Mouse (Mus musculus): Measurements from ENCODE around the gene Gipc3. TPM values are rescaled to one million over a fixed set of nuclear protein-coding genes. Genes with fewer than 3 reads are reported as not detected.

Gene Gipc3
- total RNA-seq, 2 experiments from 2014 or later = not detected

GRCm38 (mm10) chr10:81290698-81291460 is 52.2 kb downstream of the Gipc3 start:
- ATAC-seq (replicated peaks; ENCODE audit: low FRiP score, poor library complexity, severe bottlenecking) = no peak

GRCm38 (mm10) chr10:81289811-81290210 is 53.3 kb downstream of the Gipc3 start:
- ATAC-seq (replicated peaks; ENCODE audit: low FRiP score, poor library complexity, severe bottlenecking) = no peak

- no peak for ATAC-seq (replicated peaks; ENCODE audit: low FRiP score, poor library complexity, severe bottlenecking)
Measured at GRCm38 (mm10) chr10:81289278-81289677, 53.8 kb downstream of the Gipc3 start.

DNA sequence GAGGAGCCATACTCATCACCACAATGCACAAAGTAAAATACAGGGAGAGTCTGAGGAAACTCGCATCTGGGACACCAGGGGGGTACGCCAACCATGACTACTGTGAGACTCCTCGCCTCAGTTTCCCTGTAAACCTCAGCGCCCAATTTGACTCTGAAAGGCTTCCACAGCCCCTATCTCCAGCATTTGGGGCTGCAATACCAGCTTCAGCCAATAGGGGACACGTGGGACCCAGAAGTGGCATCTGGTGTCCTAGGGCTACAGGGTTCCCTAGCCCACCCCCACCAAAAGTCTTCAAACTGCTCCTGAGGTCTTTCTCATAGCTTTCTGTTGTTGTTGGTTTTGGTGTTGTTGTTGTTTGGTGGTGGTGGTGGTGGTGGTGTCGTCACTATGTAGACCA is 54.5 kb downstream of the Gipc3 start:
- ATAC-seq (replicated peaks; ENCODE audit: low FRiP score, poor library complexity, severe bottlenecking) = no peak

DNA sequence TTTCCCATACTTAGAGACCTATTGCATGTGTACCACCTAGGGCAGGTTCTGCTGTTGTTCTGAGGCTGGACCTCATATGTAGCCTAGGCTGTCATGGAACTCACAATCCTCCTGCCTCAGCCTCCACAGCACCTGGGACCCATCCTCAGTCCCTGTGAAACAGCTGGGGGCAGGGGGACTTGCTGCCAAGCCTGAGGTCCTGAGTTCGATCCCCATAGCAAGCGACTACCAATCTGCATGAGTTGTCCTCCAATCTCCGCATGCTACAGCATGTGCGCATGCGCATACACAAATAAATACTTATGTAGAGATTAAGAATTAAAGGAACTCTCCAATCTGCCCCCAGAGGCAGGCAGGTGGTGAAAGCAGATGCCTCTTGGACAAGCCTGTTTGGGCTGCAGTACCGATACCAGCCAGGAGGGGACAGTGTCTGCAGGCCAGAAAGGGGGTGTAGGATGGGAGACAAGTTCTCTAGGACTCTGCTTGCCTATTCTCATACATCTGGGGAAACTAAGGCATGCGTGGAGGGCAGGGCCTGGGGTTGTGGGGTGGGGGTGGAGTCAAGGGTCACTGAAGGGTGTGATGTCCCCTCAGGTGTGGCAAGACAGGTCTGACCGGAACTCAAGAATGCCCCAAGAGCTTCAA is 55.4 kb downstream of the Gipc3 start:
- ATAC-seq (replicated peaks; ENCODE audit: low FRiP score, poor library complexity, severe bottlenecking) = no peak

DNA sequence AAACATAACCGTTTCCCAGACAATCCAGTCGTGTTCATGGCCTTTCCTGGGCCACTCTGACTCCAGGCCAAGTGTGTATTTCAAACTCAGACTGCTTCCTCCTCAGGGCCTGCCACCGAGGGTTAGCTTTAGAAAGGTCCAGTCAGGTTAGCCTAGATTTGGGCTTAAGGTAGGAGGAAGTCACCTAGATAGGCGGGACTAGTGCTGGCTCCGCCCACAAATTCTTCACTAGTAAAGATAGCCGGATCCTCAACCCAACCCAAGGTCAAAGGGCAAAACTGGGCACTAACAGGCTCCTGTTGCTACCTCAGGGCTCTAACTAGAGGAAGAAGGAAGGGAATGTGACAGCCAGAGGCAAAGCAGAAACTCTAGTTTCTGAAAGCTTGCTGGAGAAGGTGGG is 56.5 kb downstream of the Gipc3 start:
- ATAC-seq (replicated peaks; ENCODE audit: low FRiP score, poor library complexity, severe bottlenecking) = no peak

DNA sequence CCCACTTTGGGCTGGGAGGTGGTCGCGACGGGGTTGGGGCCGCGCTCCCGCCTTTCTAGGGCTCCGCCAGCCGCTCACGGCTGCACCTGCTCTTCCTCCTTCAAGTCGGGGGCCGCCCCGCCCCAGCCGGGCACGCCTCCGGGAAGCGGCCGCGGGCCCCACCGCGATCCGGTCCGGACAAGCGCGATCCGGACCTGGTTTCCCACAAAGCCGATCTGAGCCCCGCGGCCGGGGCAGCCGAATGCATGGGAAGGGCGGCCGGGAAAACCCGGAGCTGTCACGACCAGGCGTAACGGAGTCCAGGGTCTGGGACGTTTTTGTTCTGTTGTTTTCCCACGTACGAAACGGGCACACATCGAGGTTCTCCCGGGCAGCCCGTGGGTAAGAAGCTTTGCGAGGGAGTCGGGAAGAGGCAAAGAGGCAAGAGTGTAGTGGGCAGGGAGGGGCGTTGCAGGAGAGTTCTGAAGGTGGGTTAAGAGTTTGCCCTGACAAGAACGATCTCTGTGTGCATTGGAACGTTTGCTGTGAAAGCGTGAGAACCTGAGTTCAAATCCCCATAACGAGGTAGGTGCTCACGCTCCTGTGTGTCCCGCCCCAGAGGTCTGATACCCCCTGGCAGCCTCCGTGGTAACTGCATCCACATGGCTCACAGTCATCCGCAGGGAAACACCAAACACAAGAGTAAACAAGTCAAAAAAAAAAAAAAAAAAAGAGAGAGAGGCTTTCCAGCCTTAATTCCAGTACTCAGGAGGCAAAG is 57.2 kb downstream of the Gipc3 start:
- ATAC-seq (replicated peaks; ENCODE audit: low FRiP score, poor library complexity, severe bottlenecking) = peak; percentile 64

Other genes starting within 250 kb of the Gipc3 start
Only the 30 nearest of the 33 such genes appear.
- 31.7 and 33.1 TPM in 2 replicates for gene Zbtb7a, start 208.0 kb downstream of the Gipc3 start, total RNA-seq (2015; ENCODE audit: low replicate concordance)
- 23.1 and 33.2 TPM in 2 replicates for gene Zbtb7a, start 208.0 kb downstream of the Gipc3 start, total RNA-seq (2017; ENCODE audit: low replicate concordance)
- gene Pias4, start 175.3 kb downstream of the Gipc3 start, total RNA-seq (2015; ENCODE audit: low replicate concordance) = 24.1 and 27.2 TPM in 2 replicates
- 15.3 and 46.0 TPM in 2 replicates for gene Pias4, start 175.3 kb downstream of the Gipc3 start, total RNA-seq (2017; ENCODE audit: low replicate concordance)
- 267 and 296 TPM in 2 replicates for gene Eef2, start 166.6 kb downstream of the Gipc3 start, total RNA-seq (2015; ENCODE audit: low replicate concordance)
- gene Eef2, start 166.6 kb downstream of the Gipc3 start, total RNA-seq (2017; ENCODE audit: low replicate concordance) = 399 and 622 TPM in 2 replicates
- 5.0 and 5.4 TPM in 2 replicates for gene Dapk3, start 160.3 kb downstream of the Gipc3 start, total RNA-seq (2015; ENCODE audit: low replicate concordance)
- gene Dapk3, start 160.3 kb downstream of the Gipc3 start, total RNA-seq (2017; ENCODE audit: low replicate concordance) = 6.4 and 9.4 TPM in 2 replicates
- not detected in 2 replicates for gene 4930442H23Rik, start 159.4 kb downstream of the Gipc3 start, total RNA-seq (2015; ENCODE audit: low replicate concordance)
- gene 4930442H23Rik, start 159.4 kb downstream of the Gipc3 start, total RNA-seq (2017; ENCODE audit: low replicate concordance) = not detected in 2 replicates
- gene Nmrk2, start 141.2 kb downstream of the Gipc3 start, total RNA-seq (2015; ENCODE audit: low replicate concordance) = not detected in 2 replicates
- gene Nmrk2, start 141.2 kb downstream of the Gipc3 start, total RNA-seq (2017; ENCODE audit: low replicate concordance) = not detected in 2 replicates
- gene Atcay, start 112.4 kb downstream of the Gipc3 start, total RNA-seq (2015; ENCODE audit: low replicate concordance) = not detected in 2 replicates
- 8.3 TPM in 1 of 2 replicates, not detected in the other for gene Atcay, start 112.4 kb downstream of the Gipc3 start, total RNA-seq (2017; ENCODE audit: low replicate concordance)
- gene Zfr2, start 110.1 kb downstream of the Gipc3 start, total RNA-seq (2015; ENCODE audit: low replicate concordance) = not detected in 2 replicates
- gene Zfr2, start 110.1 kb downstream of the Gipc3 start, total RNA-seq (2017; ENCODE audit: low replicate concordance) = not detected in 2 replicates
- gene Matk, start 90.3 kb downstream of the Gipc3 start, total RNA-seq (2015; ENCODE audit: low replicate concordance) = 1.7 and 2.2 TPM in 2 replicates
- gene Matk, start 90.3 kb downstream of the Gipc3 start, total RNA-seq (2017; ENCODE audit: low replicate concordance) = 1.5 and 1.7 TPM in 2 replicates
- 35.2 and 37.5 TPM in 2 replicates for gene Mrpl54, start 76.3 kb downstream of the Gipc3 start, total RNA-seq (2015; ENCODE audit: low replicate concordance)
- gene Mrpl54, start 76.3 kb downstream of the Gipc3 start, total RNA-seq (2017; ENCODE audit: low replicate concordance) = 20.0 and 23.0 TPM in 2 replicates
- not detected in 2 replicates for gene Apba3, start 76.3 kb downstream of the Gipc3 start, total RNA-seq (2015; ENCODE audit: low replicate concordance)
- 14.0 TPM in 1 of 2 replicates, not detected in the other for gene Apba3, start 76.3 kb downstream of the Gipc3 start, total RNA-seq (2017; ENCODE audit: low replicate concordance)
- gene Tjp3, start 51.7 kb downstream of the Gipc3 start, total RNA-seq (2015; ENCODE audit: low replicate concordance) = 3.2 TPM in 1 of 2 replicates, not detected in the other
- 0.23 TPM in 1 of 2 replicates, not detected in the other for gene Tjp3, start 51.7 kb downstream of the Gipc3 start, total RNA-seq (2017; ENCODE audit: low replicate concordance)
- 13.0 and 15.1 TPM in 2 replicates for gene Pip5k1c, start 50.3 kb downstream of the Gipc3 start, total RNA-seq (2015; ENCODE audit: low replicate concordance)
- gene Pip5k1c, start 50.3 kb downstream of the Gipc3 start, total RNA-seq (2017; ENCODE audit: low replicate concordance) = 9.9 and 14.7 TPM in 2 replicates
- gene Cactin, start 22.2 kb downstream of the Gipc3 start, total RNA-seq (2015; ENCODE audit: low replicate concordance) = 8.3 and 10.5 TPM in 2 replicates
- gene Cactin, start 22.2 kb downstream of the Gipc3 start, total RNA-seq (2017; ENCODE audit: low replicate concordance) = 24.7 and 47.1 TPM in 2 replicates
- gene Tbxa2r, start 14.5 kb downstream of the Gipc3 start, total RNA-seq (2015; ENCODE audit: low replicate concordance) = not detected in 2 replicates
- gene Tbxa2r, start 14.5 kb downstream of the Gipc3 start, total RNA-seq (2017; ENCODE audit: low replicate concordance) = 0.90 TPM in 1 of 2 replicates, not detected in the other
- gene Hmg20b, start 7.2 kb upstream of the Gipc3 start, total RNA-seq (2015; ENCODE audit: low replicate concordance) = 49.9 and 58.7 TPM in 2 replicates
- 18.1 and 24.4 TPM in 2 replicates for gene Hmg20b, start 7.2 kb upstream of the Gipc3 start, total RNA-seq (2017; ENCODE audit: low replicate concordance)
- 15.9 and 18.7 TPM in 2 replicates for gene Mfsd12, start 14.2 kb upstream of the Gipc3 start, total RNA-seq (2015; ENCODE audit: low replicate concordance)
- gene Mfsd12, start 14.2 kb upstream of the Gipc3 start, total RNA-seq (2017; ENCODE audit: low replicate concordance) = 29.7 and 33.0 TPM in 2 replicates
- 5.4 and 15.1 TPM in 2 replicates for gene 4930404N11Rik, start 22.6 kb upstream of the Gipc3 start, total RNA-seq (2015; ENCODE audit: low replicate concordance)
- gene 4930404N11Rik, start 22.6 kb upstream of the Gipc3 start, total RNA-seq (2017; ENCODE audit: low replicate concordance) = 12.3 and 14.8 TPM in 2 replicates
- 235 and 246 TPM in 2 replicates for gene Fzr1, start 35.2 kb upstream of the Gipc3 start, total RNA-seq (2015; ENCODE audit: low replicate concordance)
- gene Fzr1, start 35.2 kb upstream of the Gipc3 start, total RNA-seq (2017; ENCODE audit: low replicate concordance) = 247 and 266 TPM in 2 replicates
- 8.8 TPM in 1 of 2 replicates, not detected in the other for gene Dohh, start 41.2 kb upstream of the Gipc3 start, total RNA-seq (2015; ENCODE audit: low replicate concordance)
- gene Dohh, start 41.2 kb upstream of the Gipc3 start, total RNA-seq (2017; ENCODE audit: low replicate concordance) = 4.0 and 17.2 TPM in 2 replicates
- gene Gm48551, start 41.2 kb upstream of the Gipc3 start, total RNA-seq (2015; ENCODE audit: low replicate concordance) = 2.1 and 4.3 TPM in 2 replicates
- not detected in 2 replicates for gene Gm48551, start 41.2 kb upstream of the Gipc3 start, total RNA-seq (2017; ENCODE audit: low replicate concordance)
- gene Gm48552, start 45.7 kb upstream of the Gipc3 start, total RNA-seq (2015; ENCODE audit: low replicate concordance) = not detected in 2 replicates
- not detected in 2 replicates for gene Gm48552, start 45.7 kb upstream of the Gipc3 start, total RNA-seq (2017; ENCODE audit: low replicate concordance)
- gene Smim24, start 49.8 kb upstream of the Gipc3 start, total RNA-seq (2015; ENCODE audit: low replicate concordance) = 5.4 and 7.5 TPM in 2 replicates
- gene Smim24, start 49.8 kb upstream of the Gipc3 start, total RNA-seq (2017; ENCODE audit: low replicate concordance) = 4.2 TPM in 1 of 2 replicates, not detected in the other
- gene Nfic, start 112.4 kb upstream of the Gipc3 start, total RNA-seq (2015; ENCODE audit: low replicate concordance) = 10.1 and 15.1 TPM in 2 replicates
- gene Nfic, start 112.4 kb upstream of the Gipc3 start, total RNA-seq (2017; ENCODE audit: low replicate concordance) = 0.45 and 0.90 TPM in 2 replicates
- not detected in 2 replicates for gene Celf5, start 139.4 kb upstream of the Gipc3 start, total RNA-seq (2015; ENCODE audit: low replicate concordance)
- gene Celf5, start 139.4 kb upstream of the Gipc3 start, total RNA-seq (2017; ENCODE audit: low replicate concordance) = not detected in 2 replicates
- 8.6 and 37.7 TPM in 2 replicates for gene Ncln, start 153.1 kb upstream of the Gipc3 start, total RNA-seq (2015; ENCODE audit: low replicate concordance)
- 8.7 and 27.1 TPM in 2 replicates for gene Ncln, start 153.1 kb upstream of the Gipc3 start, total RNA-seq (2017; ENCODE audit: low replicate concordance)
- 2.2 and 5.4 TPM in 2 replicates for gene S1pr4, start 156.9 kb upstream of the Gipc3 start, total RNA-seq (2015; ENCODE audit: low replicate concordance)
- 2.3 and 3.7 TPM in 2 replicates for gene S1pr4, start 156.9 kb upstream of the Gipc3 start, total RNA-seq (2017; ENCODE audit: low replicate concordance)
- gene Gna15, start 181.0 kb upstream of the Gipc3 start, total RNA-seq (2015; ENCODE audit: low replicate concordance) = 1.4 TPM in 1 of 2 replicates, not detected in the other
- 2.6 and 4.9 TPM in 2 replicates for gene Gna15, start 181.0 kb upstream of the Gipc3 start, total RNA-seq (2017; ENCODE audit: low replicate concordance)
- 7.2 and 11.3 TPM in 2 replicates for gene Gna11, start 201.9 kb upstream of the Gipc3 start, total RNA-seq (2015; ENCODE audit: low replicate concordance)
- gene Gna11, start 201.9 kb upstream of the Gipc3 start, total RNA-seq (2017; ENCODE audit: low replicate concordance) = 8.0 and 11.0 TPM in 2 replicates
- 103 and 116 TPM in 2 replicates for gene Aes, start 216.2 kb upstream of the Gipc3 start, total RNA-seq (2015; ENCODE audit: low replicate concordance)
- gene Aes, start 216.2 kb upstream of the Gipc3 start, total RNA-seq (2017; ENCODE audit: low replicate concordance) = 44.2 and 47.5 TPM in 2 replicates